Comparison of ENCODE assay signal across 8 mouse cellular contexts in genomic region chr6:125480396-125481361, GRCm38 (mm10). TPM values are rescaled to one million over a fixed set of nuclear protein-coding genes. Genes with fewer than 3 reads are reported as not detected.
DNase-seq lines count a peak whose midpoint lies in the region; ATAC-seq and TF ChIP-seq lines count a peak whose summit lies in the region.

No protein-coding gene starts in this region.

- peaks cover 66% of the 10 kb centered on the region for H3K79me3 ChIP-seq in C2C12 (ENCODE audit: low read depth)

- no peaks in the 10 kb centered on the region for H3K9me3 ChIP-seq in heart, embryonic 10.5 days
- no peaks in the 10 kb centered on the region for H3K9me3 ChIP-seq in intestine, embryonic 16.5 days (ENCODE audit: control insufficient read depth, low read length)

- peak overlapping the region; percentile 78 for H3K27ac ChIP-seq in heart, embryonic 10.5 days
- 0 out of 2 replicates have a peak overlapping the region, but pooled peaks have one; percentile 33 for H3K27ac ChIP-seq in brown adipose tissue, adult 24 weeks (replicated peaks; ENCODE audit: low read depth, low read length)
- H3K27ac ChIP-seq in intestine, embryonic 16.5 days (ENCODE audit: low read length), result no peak overlapping the region
- peak overlapping the region; percentile 85 for H3K27ac ChIP-seq in macrophage

- ATAC-seq in intestine, embryonic 16.5 days, result no peak

- intact Hi-C loops in heart, postnatal 25 days (cut with DNase I), result no loop called here

- H3K27me3 ChIP-seq in heart, embryonic 10.5 days (ENCODE audit: insufficient read depth, poor library complexity, severe bottlenecking), result peaks cover 33% of the 10 kb centered on the region
- no peaks in the 10 kb centered on the region for H3K27me3 ChIP-seq in C2C12 (ENCODE audit: control insufficient read depth, insufficient read depth, insufficient read length)
- no peaks in the 10 kb centered on the region for H3K27me3 ChIP-seq in intestine, embryonic 16.5 days (replicated peaks; ENCODE audit: control insufficient read depth, insufficient read depth, low read length)

- WGBS in heart, embryonic 10.5 days, result 24% methylated on average over 12 of the region's 12 CpGs
- 32% methylated on average over 12 of the region's 12 CpGs for WGBS in intestine, embryonic 16.5 days
- 31% methylated on average over 12 of the region's 12 CpGs for WGBS in macrophage (ENCODE audit: missing documents)

- H3K4me2 ChIP-seq in intestine, embryonic 16.5 days (ENCODE audit: low read depth, low read length), result no peak overlapping the region

- H3K4me3 ChIP-seq in heart, embryonic 10.5 days, result peak overlapping the region; percentile 22; the same call in 1 of the 2 replicates
- no peak overlapping the region for H3K4me3 ChIP-seq in C2C12 (ENCODE audit: insufficient read depth, poor library complexity, severe bottlenecking)
- no peak overlapping the region for H3K4me3 ChIP-seq in brown adipose tissue, adult 24 weeks (ENCODE audit: insufficient read depth, low read depth, low read length)
- H3K4me3 ChIP-seq in intestine, embryonic 16.5 days (ENCODE audit: low read length), result no peak overlapping the region
- H3K4me3 ChIP-seq in macrophage (ENCODE audit: inconsistent target), result no peak overlapping the region

- H3K4me1 ChIP-seq in heart, embryonic 10.5 days, result peaks cover 70% of the 10 kb centered on the region
- H3K4me1 ChIP-seq in brown adipose tissue, adult 24 weeks (ENCODE audit: control insufficient read depth, insufficient read depth, insufficient read length, low read length), result peaks cover 28% of the 10 kb centered on the region
- peaks cover 54% of the 10 kb centered on the region for H3K4me1 ChIP-seq in intestine, embryonic 16.5 days (ENCODE audit: control insufficient read depth, insufficient read depth, low read length)

- no peaks in the 10 kb centered on the region for H3K36me3 ChIP-seq in heart, embryonic 10.5 days
- H3K36me3 ChIP-seq in C2C12 (ENCODE audit: control insufficient read depth, insufficient read depth) (peaks cover 11% of the 10 kb centered on the region), macrophage (ENCODE audit: inconsistent target) (no peaks in the 10 kb centered on the region)
- no peaks in the 10 kb centered on the region for H3K36me3 ChIP-seq in intestine, embryonic 16.5 days (ENCODE audit: control insufficient read depth, insufficient read depth, low read length)

- no peak for TF ChIP-seq CTCF in C2C12 (IDR thresholded peaks at IDR 0.05; ENCODE audit: control insufficient read depth, insufficient read depth, insufficient read length)

- peak overlapping the region; percentile 21; the same call in 1 of the 2 replicates for H3K9ac ChIP-seq in intestine, embryonic 16.5 days (ENCODE audit: low read depth, low read length)

- H3ac ChIP-seq in C2C12 (ENCODE audit: control insufficient read depth, insufficient read length, low read depth), result peak overlapping the region; percentile 22

- H3K79me2 ChIP-seq in C2C12 (ENCODE audit: control insufficient read depth, insufficient read depth) (peaks cover 88% of the 10 kb centered on the region), macrophage (ENCODE audit: inconsistent target) (peaks cover 98% of the 10 kb centered on the region)

- DNase-seq in heart, embryonic 10.5 days (ENCODE audit: low spot score), result no peak
- no peak for DNase-seq in heart, postnatal 25 days (ENCODE audit: low spot score)
- DNase-seq in thymus, postnatal 36 days, result peak; percentile 45 to 51
- no peak for DNase-seq in embryo, embryonic 10 days (ENCODE audit: low spot score)

TF ChIP-seq in C2C12, 6 proteins besides CTCF, POLR2A, EP300 and RAD21:
- TF ChIP-seq FOSL1 (IDR thresholded peaks at IDR 0.05; ENCODE audit: insufficient read depth, low read length, poor library complexity, severe bottlenecking) (no peak), CEBPB (IDR thresholded peaks at IDR 0.05; ENCODE audit: low read depth) (no peak), USF1 (IDR thresholded peaks at IDR 0.05; ENCODE audit: low read depth) (no peak), MAX (IDR thresholded peaks at IDR 0.05) (no peak), MYOD1 (IDR thresholded peaks at IDR 0.05; ENCODE audit: control insufficient read depth, insufficient read length, low read depth) (no peak), MYOG (IDR thresholded peaks at IDR 0.05; ENCODE audit: control insufficient read depth, extremely low read depth, insufficient read length) (no peak)
TF ChIP-seq in C2C12: peak in this region for 0.

RNA-seq across cellular contexts. Expression of gene Cd9, which starts 13.9 kb away (rescaled TPM):
- 70.2 and 73.2 TPM in 2 replicates for polyA plus RNA-seq in heart, embryonic 10.5 days (2016; fragmentation: Nextera tagmentation; extraction: Ambion mirVana)
- total RNA-seq in heart, postnatal 25 days (2021), result 10 to 100 TPM; 57.5 to 63.4 TPM
- polyA plus RNA-seq in C2C12 (2012; fragmentation: generic; extraction: Trizol), result 236 TPM
- 13.5 and 22.6 TPM in 2 replicates for polyA plus RNA-seq in brown adipose tissue, adult 24 weeks (2012; ENCODE audit: insufficient read depth, insufficient read length, missing spikeins)
- 146 and 167 TPM in 2 replicates for polyA plus RNA-seq in intestine, embryonic 16.5 days (2015; fragmentation: Nextera tagmentation; extraction: Ambion mirVana)
- 10 to 100 TPM in 13 of 26 experiments, 1 to 10 TPM in 12, under 1 TPM in 1; 0.96 to 52.6 (median 9.9) TPM for total RNA-seq in macrophage (2018; cell fraction: chromatin; rRNA removed)
- total RNA-seq in macrophage (2018; cell fraction: cytosol; rRNA removed), result 100 to 1,000 TPM in 13 of 26 experiments, 10 to 100 TPM in 13; 11.8 to 220 (median 99.5) TPM
- total RNA-seq in macrophage (2018; cell fraction: nucleus; rRNA removed), result 100 to 1,000 TPM in 8 of 26 experiments, 10 to 100 TPM in 15, 1 to 10 TPM in 3; 8.1 to 185 (median 27.5) TPM
- polyA plus RNA-seq in macrophage (2018), result 296 to 414 TPM (median 359 TPM) in 3 replicates

Comparison
In these comparisons a context has a peak if more than half of its experiments do, and no peak if none do; other contexts are left out.
1. DNase-seq: peak in thymus, postnatal 36 days (2 of 2); none in heart, embryonic 10.5 days (single experiment), heart, postnatal 25 days (single experiment) and embryo, embryonic 10 days (single experiment).